Comparison of ENCODE assay signal across 11 mouse cellular contexts in the genomic region with DNA sequence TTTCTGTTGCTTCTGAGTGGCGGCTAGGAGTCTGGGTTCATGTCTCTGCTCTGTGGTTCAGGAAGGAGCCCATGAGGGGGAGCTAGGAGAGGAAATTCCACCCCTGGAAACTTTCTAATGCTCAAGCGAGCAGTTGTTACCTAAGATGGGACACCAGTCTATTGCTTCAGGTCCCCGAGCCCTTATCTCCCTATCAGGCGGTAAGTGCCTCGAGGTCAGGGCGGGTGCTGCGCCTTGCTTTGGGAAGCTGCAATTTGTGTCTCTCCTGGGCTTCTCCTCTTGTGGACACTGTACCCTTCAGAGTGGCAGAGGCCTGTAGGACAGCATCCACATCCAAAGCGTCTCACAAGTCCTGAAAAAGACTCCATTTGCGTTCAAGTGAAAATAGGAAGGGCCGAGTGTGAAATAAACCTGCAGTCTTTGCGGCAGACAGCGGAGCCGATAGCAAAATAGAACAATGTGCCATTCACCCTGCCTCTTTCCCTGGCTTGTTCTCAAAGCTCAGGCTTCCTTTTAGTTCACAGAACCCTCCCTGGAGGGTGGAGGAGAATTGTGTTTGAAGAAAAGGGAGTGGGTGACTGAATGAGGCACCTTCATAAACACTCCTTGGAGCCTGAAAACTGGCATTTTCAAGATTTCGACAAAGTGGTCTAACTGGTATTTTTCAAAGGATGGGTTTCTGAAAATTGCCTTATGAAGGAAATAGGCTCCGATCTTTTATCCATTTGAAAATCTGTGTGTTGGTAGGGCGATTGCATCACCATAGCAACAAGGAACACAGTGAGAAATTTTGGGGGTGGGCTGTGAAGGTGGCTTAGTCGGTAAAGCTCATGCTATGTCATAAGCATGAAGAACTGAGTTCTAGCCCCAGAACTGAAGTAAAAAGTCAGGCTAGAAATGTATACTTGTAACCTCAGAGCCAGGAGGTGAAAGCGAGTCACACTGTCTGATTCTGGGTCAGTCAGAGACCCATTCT.
DNase-seq lines count a peak whose midpoint lies in the region; ATAC-seq and TF ChIP-seq lines count a peak whose summit lies in the region.
"Had no signal": no experiment of that assay in that cellular context is flagged by ENCODE, and none has a peak within 500 bp of the region (broad histone marks: within the 10 kb centered on the region; RNA-seq: fewer than 3 reads in every experiment).

No protein-coding gene starts in this region.

- peak; percentile 80; the same call in 1 of the 2 replicates for ATAC-seq in midbrain, embryonic 15.5 days (replicated peaks)
- no peak for ATAC-seq in monocyte, adult 5-6 weeks (replicated peaks; ENCODE audit: insufficient number of reproducible peaks, low FRiP score, low TSS enrichment, poor library complexity, severe bottlenecking)

- H3K36me3 ChIP-seq in hindbrain, embryonic 10.5 days = no peaks in the 10 kb centered on the region
- no peaks in the 10 kb centered on the region for H3K36me3 ChIP-seq in midbrain, embryonic 15.5 days (replicated peaks)

- peaks cover 48% of the 10 kb centered on the region for H3K4me1 ChIP-seq in hindbrain, embryonic 10.5 days (replicated peaks)
- H3K4me1 ChIP-seq in midbrain, embryonic 15.5 days = peaks cover 11% of the 10 kb centered on the region

- peak overlapping the region; percentile 86 for H3K27ac ChIP-seq in hindbrain, embryonic 10.5 days
- H3K27ac ChIP-seq in midbrain, embryonic 15.5 days = peak overlapping the region; percentile 16; the same call in 1 of the 2 replicates
- H3K27ac ChIP-seq: liver, embryonic 14.5 days had no signal

- TF ChIP-seq CTCF in brain, embryonic 14.5 days (IDR thresholded peaks at IDR 0.05; ENCODE audit: borderline replicate concordance, extremely low read depth, insufficient read depth, insufficient read length) = no peak

- H3K9me3 ChIP-seq in hindbrain, embryonic 10.5 days = peaks cover 3% of the 10 kb centered on the region; the same call in 1 of the 2 replicates
- no peaks in the 10 kb centered on the region for H3K9me3 ChIP-seq in midbrain, embryonic 15.5 days

- WGBS in hindbrain, embryonic 10.5 days = 42% methylated on average over 18 of the region's 18 CpGs
- 27% methylated on average over 18 of the region's 18 CpGs for WGBS in midbrain, embryonic 15.5 days

- no peak overlapping the region; the same call in 1 of the 2 replicates for H3K9ac ChIP-seq in midbrain, embryonic 15.5 days
- H3K9ac ChIP-seq: liver, embryonic 14.5 days had no signal

- H3K4me3 ChIP-seq in hindbrain, embryonic 10.5 days = no peak overlapping the region
- H3K4me3 ChIP-seq in midbrain, embryonic 15.5 days = no peak overlapping the region

- TF ChIP-seq POLR2A in brain, embryonic 14.5 days (IDR thresholded peaks at IDR 0.05; ENCODE audit: borderline replicate concordance, extremely low read depth, insufficient read depth, insufficient read length, poor library complexity, severe bottlenecking) = no peak

- H3K4me2 ChIP-seq in midbrain, embryonic 15.5 days = no peak overlapping the region

- DNase-seq in frontal cortex, postnatal 36 days (ENCODE audit: low spot score in 2 of 2) = peak; percentile 5 to 13
- no peak for DNase-seq in frontal cortex, postnatal 10 days (ENCODE audit: low spot score in 2 of 2)
- peak; percentile 75 for DNase-seq in brain, embryonic 14.5 days (ENCODE audit: low read depth)
- peak; percentile 25 for DNase-seq in hindbrain, embryonic 10.5 days (ENCODE audit: low spot score)
- DNase-seq in retina, embryonic 14.5 days (ENCODE audit: low spot score) = no peak
- no peak for DNase-seq in urinary bladder, postnatal 25 days (ENCODE audit: low spot score)
- DNase-seq: B cell, adult 2 months; cerebellum, postnatal 36 days had no signal

- no peaks in the 10 kb centered on the region for H3K27me3 ChIP-seq in hindbrain, embryonic 10.5 days (ENCODE audit: insufficient read depth, poor library complexity, severe bottlenecking)
- 0 out of 2 replicates have a peak, but pooled peaks cover 3% of the 10 kb centered on the region for H3K27me3 ChIP-seq in midbrain, embryonic 15.5 days (replicated peaks)

Comparison
In these comparisons a context has a peak if more than half of its experiments do, and no peak if none do; other contexts are left out.
1. DNase-seq: peak in frontal cortex, postnatal 36 days (2 of 2), brain, embryonic 14.5 days (single experiment) and hindbrain, embryonic 10.5 days (single experiment); none in frontal cortex, postnatal 10 days (0 of 2), retina, embryonic 14.5 days (single experiment) and urinary bladder, postnatal 25 days (single experiment).